Mouse (Mus musculus) gastrocnemius, adult 2 months (tissue): ENCODE data around the gene Hdac9. TPM values are rescaled to one million over a fixed set of nuclear protein-coding genes. Genes with fewer than 3 reads are reported as not detected.

ENCODE experiments used
- DNase-seq: peaks from one replicate; pipeline ENCODE4 v3.0.0; 2022
- H3K27ac ChIP-seq: fragments of 200-600 bp; 2 replicates; pipeline ENCODE4 v1.8.1; 2022; ENCODE audit warnings: mild to moderate bottlenecking
- H3K4me3 ChIP-seq: fragments of 200-600 bp; 2 replicates; pipeline ENCODE4 v1.8.1; 2022; ENCODE audit warnings: mild to moderate bottlenecking, moderate library complexity
- CTCF ChIP-seq: fragments of 200-600 bp; IDR thresholded peaks from 2 replicates; pipeline ENCODE4 v1.8.1; 2022; ENCODE audit warnings: antibody characterized with exemption, mild to moderate bottlenecking, moderate library complexity
- intact Hi-C: fragments of 180-260 bp; cut with DNase I; formaldehyde crosslinking; loops from one replicate; pipeline ENCODE4 v1.15.1; 2025
- total RNA-seq, 2 experiments: library from RNA; stranded (reverse); gene quantifications; 2 replicates each; pipeline ENCODE4 v1.2.3; 2021

Hdac9 gene
- total RNA-seq, 2 experiments from 2014 or later: 3.4 to 13.2 TPM

- TF ChIP-seq CTCF: no peak
- H3K27ac ChIP-seq: no peak overlapping the region
- intact Hi-C loops: no loop called here
- DNase-seq: no peak
- no peak overlapping the region for H3K4me3 ChIP-seq
Observed at GRCm38 (mm10) chr12:34594167-34594793, 322.6 kb downstream of the Hdac9 start.

DNA sequence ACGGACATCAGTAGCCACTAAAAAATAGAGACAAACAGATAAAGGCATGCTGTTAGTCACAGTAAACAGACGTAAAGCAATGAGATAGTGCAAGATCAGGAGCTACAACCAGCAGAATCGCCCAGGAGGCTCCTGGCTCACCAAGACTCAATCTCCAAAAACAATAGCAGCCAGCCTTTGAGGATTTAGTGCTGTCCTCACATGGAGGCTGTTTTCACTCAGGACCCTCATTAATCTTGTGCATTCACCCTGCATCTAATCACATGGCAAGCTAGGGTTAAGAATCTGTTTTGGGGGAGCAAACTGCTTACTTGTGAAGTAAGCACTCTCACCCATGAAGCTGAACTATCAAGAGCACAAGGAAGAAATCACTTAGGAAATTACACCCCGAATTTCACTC lies 329.7 kb downstream of the Hdac9 start:
- H3K4me3 ChIP-seq: no peak overlapping the region
- DNase-seq: no peak
- H3K27ac ChIP-seq: no peak overlapping the region
- TF ChIP-seq CTCF: no peak
- intact Hi-C loops: no loop called here

DNA sequence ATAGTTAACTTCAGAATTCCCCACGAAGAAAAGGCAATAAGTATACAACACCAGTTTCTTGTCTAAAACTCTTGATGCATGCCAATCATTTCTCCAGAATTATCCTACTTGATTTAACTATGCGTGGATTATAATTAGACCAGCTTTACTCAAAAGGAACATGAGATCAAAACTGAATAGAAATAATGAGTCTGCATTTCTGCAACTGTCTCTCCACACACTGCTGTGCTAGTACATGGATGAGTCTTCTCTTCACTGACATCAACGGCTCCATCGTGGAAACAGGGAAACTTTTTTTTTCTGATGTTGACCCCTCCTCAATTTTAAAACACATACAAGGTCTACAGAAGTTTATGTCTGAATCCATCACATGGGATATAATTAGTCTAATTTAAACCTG lies 334.4 kb downstream of the Hdac9 start:
- H3K4me3 ChIP-seq: no peak overlapping the region
- intact Hi-C loops: no loop called here
- no peak for DNase-seq
- no peak overlapping the region for H3K27ac ChIP-seq
- TF ChIP-seq CTCF: no peak

DNA sequence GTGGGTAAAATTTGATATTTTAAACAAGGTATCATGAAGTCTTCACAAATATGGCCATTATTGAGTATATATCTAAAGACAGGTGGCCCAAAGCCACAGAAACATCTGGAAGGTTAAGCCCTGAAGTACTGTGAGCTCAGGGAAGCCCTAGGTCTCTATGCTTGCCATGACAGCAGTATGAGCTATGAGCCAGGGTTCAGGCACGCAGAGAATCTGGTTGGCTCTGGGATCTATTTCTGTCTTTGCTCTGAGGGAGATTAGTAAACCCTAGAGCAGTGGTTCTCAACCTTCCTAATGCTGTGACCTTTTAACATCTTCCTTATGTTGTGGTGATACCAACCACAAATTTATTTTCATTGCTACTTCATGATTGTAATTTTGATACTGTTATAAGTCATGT lies 337.7 kb downstream of the Hdac9 start:
- DNase-seq: no peak
- TF ChIP-seq CTCF: no peak
- intact Hi-C loops: no loop called here
- H3K27ac ChIP-seq: no peak overlapping the region
- no peak overlapping the region for H3K4me3 ChIP-seq

- intact Hi-C loops: no loop called here
- no peak for TF ChIP-seq CTCF
- DNase-seq: no peak
- Histone ChIP-seq H3K27ac (peak overlapping the region; percentile 40; the same call in 1 of the 2 replicates), H3K4me3 (no peak overlapping the region)
Observed at GRCm38 (mm10) chr12:34571069-34571468, 345.8 kb downstream of the Hdac9 start.

GRCm38 (mm10) chr12:34569472-34569871 lies 347.4 kb downstream of the Hdac9 start:
- no peak overlapping the region for H3K4me3 ChIP-seq
- intact Hi-C loops: no loop called here
- TF ChIP-seq CTCF: no peak
- DNase-seq: no peak
- no peak overlapping the region for H3K27ac ChIP-seq

DNA sequence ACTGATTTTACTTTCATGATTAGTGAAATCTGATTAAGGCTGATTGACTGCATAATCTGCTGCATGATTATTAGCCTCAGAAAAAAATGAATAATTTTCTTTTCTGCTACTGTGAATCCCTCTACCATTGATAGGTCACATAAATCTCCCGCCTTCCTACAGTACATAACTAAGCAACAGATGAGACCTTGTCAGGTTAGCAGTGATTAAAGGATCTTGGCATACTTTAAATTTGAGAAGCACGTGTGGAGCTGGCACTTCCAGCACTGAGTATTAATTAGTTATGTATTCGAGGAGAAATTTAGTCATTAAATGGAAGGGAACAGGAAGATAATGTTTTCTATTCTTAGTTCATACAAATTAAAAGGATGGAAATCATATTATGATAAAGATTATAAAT lies 347.8 kb downstream of the Hdac9 start:
- DNase-seq: no peak
- no peak overlapping the region for H3K4me3 ChIP-seq
- H3K27ac ChIP-seq: no peak overlapping the region
- no peak for TF ChIP-seq CTCF
- intact Hi-C loops: no loop called here

GRCm38 (mm10) chr12:34562331-34562730 lies 354.6 kb downstream of the Hdac9 start:
- no peak for DNase-seq
- Histone ChIP-seq H3K27ac (no peak overlapping the region), H3K4me3 (no peak overlapping the region)
- intact Hi-C loops: no loop called here
- TF ChIP-seq CTCF: no peak

DNA sequence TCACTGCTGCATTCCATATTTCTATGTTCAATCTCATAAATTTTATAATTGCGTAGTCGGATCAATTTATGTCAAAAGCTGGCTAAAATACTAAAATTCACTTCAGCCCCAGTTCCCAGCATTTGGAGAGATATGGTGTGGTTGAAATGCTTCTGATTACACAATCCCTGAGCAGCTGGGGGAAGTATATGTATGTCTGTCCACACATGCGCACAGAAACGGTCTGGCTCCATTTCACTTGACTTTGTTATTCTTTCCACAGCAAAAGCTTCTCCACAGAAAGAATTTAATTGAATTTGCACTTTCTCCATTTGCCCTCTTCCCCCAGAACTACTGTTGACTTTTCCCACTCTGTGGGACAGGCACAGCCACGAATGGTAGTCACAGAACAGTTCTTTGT lies 357.9 kb downstream of the Hdac9 start:
- no peak for DNase-seq
- intact Hi-C loops: no loop called here
- no peak for TF ChIP-seq CTCF
- H3K27ac ChIP-seq: no peak overlapping the region
- no peak overlapping the region for H3K4me3 ChIP-seq

DNA sequence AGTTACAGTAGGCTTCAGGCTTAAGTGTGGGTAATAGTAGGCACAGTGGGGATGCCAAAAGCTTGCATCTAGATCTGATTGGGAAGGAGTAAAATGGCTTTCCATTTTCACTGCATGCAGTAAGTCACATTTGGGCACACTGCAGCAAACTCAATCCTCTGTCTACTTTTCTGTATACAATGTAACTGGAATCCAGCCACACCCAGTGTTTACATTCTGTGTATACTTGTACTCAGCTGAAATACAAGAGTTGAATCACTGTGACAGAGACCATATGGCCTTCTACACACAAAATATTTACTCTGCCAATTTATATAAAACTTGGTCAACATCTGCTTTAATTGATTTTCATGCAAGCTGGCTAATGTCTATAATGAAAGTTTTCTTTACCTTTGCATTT lies 362.1 kb downstream of the Hdac9 start:
- DNase-seq: no peak
- no peak for TF ChIP-seq CTCF
- H3K27ac ChIP-seq: no peak overlapping the region
- intact Hi-C loops: no loop called here
- H3K4me3 ChIP-seq: no peak overlapping the region

GRCm38 (mm10) chr12:34550268-34550667 lies 366.6 kb downstream of the Hdac9 start:
- no peak for TF ChIP-seq CTCF
- Histone ChIP-seq H3K4me3 (no peak overlapping the region), H3K27ac (no peak overlapping the region)
- DNase-seq: no peak
- intact Hi-C loops: no loop called here

GRCm38 (mm10) chr12:34529165-34529545 lies 387.7 kb downstream of the Hdac9 start:
- peak overlapping the region; percentile 71 for H3K4me3 ChIP-seq
- intact Hi-C loops: loop anchor here (5.0 kb wide), 2 partner anchors 57 to 77 kb away; no protein-coding TSS in a partner anchor
- peak; percentile 43 for DNase-seq
- peak overlapping the region; percentile 85 for H3K27ac ChIP-seq
- no peak for TF ChIP-seq CTCF

DNA sequence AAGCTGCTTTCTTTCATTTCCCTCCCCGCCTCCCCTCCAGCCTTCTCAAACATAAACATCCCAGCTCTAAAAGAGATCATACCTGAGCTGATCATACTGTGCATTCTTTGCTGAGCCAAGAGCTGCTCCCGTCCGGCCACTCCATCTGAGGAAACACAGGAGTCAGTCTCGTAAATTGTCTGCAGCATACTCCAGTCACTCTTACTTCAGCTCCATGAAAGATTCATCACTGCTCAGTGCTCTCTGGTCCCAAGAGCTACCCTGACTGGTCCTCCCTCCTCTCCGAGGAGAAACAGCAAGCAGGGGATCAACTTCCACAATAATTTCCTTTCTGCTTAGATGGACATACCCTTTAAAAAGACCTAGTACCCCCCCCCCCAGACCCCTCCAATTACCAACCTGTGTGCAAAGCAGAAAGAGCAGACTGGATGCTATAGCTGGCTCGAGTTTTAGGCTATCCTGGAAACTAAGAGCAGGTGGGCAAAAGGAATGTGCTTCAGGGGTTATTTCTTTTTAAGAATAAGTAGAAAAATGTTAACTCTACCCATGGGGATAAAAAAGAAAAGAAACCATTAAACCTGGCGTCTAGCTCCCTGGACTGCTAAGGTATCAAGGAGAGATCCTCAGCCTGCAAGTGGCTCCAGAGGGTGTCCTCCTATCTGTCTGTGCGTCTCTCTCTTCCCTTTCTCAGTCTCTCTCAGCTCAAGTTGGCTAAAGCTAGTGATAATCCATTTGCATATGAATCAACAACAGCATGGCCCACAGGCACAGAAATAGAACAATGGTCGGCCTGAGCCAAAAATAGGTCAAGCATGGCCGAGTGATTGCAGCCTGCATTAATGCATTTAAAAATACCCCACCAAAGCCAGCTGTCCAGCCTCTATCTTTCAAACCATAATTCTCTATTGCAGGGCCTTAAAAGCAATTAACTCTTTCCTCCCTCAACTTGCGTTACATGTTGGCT lies 388.4 kb downstream of the Hdac9 start:
- no peak for TF ChIP-seq CTCF
- H3K4me3 ChIP-seq: peak overlapping the region; percentile 71
- intact Hi-C loops: loop anchor here (5.0 kb wide), 2 partner anchors 56 to 76 kb away; no protein-coding TSS in a partner anchor
- H3K27ac ChIP-seq: peak overlapping the region; percentile 85
- DNase-seq: no peak
